Mouse (Mus musculus): ENCODE measurements around the gene 9230112D13Rik. TPM values are rescaled to one million over a fixed set of nuclear protein-coding genes. Genes with fewer than 3 reads are reported as not detected.
A peak's percentile ranks its signal among the peaks of the same experiment; 100 is the strongest.

9230112D13Rik gene
- polyA plus RNA-seq, 1 experiment from 2014 or later: not detected

GRCm38 (mm10) chr14:34548391-34549001, 25.9 kb upstream of the 9230112D13Rik start:
- ATAC-seq (replicated peaks; ENCODE audit: extremely low read depth, insufficient read depth, low FRiP score): peak; percentile 12

GRCm38 (mm10) chr14:34544545-34544944, 21.9 kb upstream of the 9230112D13Rik start:
- WGBS: 35% methylated on average over 2 of the region's 2 CpGs
- Histone ChIP-seq H3K4me1 (ENCODE audit: control insufficient read depth, insufficient read depth, low read length) (peaks cover 54% of the 10 kb centered on the region), H3K27me3 (ENCODE audit: control insufficient read depth, insufficient read depth, low read length) (no peaks in the 10 kb centered on the region), H3K4me2 (ENCODE audit: low read depth, low read length) (no peak overlapping the region; the same call in 1 of the 2 replicates), H3K9me3 (replicated peaks; ENCODE audit: control insufficient read depth, low read length) (no peaks in the 10 kb centered on the region), H3K36me3 (ENCODE audit: control insufficient read depth, insufficient read depth) (peaks cover 21% of the 10 kb centered on the region), H3K27ac (ENCODE audit: low read length) (peak overlapping the region; percentile 95), H3K9ac (ENCODE audit: low read length) (no peak overlapping the region; the same call in 1 of the 2 replicates), H3K4me3 (ENCODE audit: low read length) (no peak overlapping the region)
- peak; percentile 74 for ATAC-seq (replicated peaks; ENCODE audit: extremely low read depth, insufficient read depth, low FRiP score)

More at GRCm38 (mm10) chr14:34548391-34549001, 25.9 kb upstream of the 9230112D13Rik start:
- WGBS: 2% methylated on average over 27 of the region's 27 CpGs
- H3K27ac ChIP-seq (ENCODE audit: low read length): peak overlapping the region; percentile 84
- peak overlapping the region; percentile 76 for H3K9ac ChIP-seq (ENCODE audit: low read length)
- H3K4me3 ChIP-seq (ENCODE audit: low read length): peak overlapping the region; percentile 58
- H3K36me3 ChIP-seq (ENCODE audit: control insufficient read depth, insufficient read depth): peaks cover 7% of the 10 kb centered on the region
- peaks cover 65% of the 10 kb centered on the region for H3K4me1 ChIP-seq (ENCODE audit: control insufficient read depth, insufficient read depth, low read length)
- no peaks in the 10 kb centered on the region for H3K27me3 ChIP-seq (ENCODE audit: control insufficient read depth, insufficient read depth, low read length)
- peak overlapping the region; percentile 73 for H3K4me2 ChIP-seq (ENCODE audit: low read depth, low read length)
- H3K9me3 ChIP-seq (replicated peaks; ENCODE audit: control insufficient read depth, low read length): no peaks in the 10 kb centered on the region

- Histone ChIP-seq H3K36me3 (ENCODE audit: control insufficient read depth, insufficient read depth) (peaks cover 26% of the 10 kb centered on the region), H3K4me1 (ENCODE audit: control insufficient read depth, insufficient read depth, low read length) (peaks cover 48% of the 10 kb centered on the region), H3K4me3 (ENCODE audit: low read length) (no peak overlapping the region), H3K9me3 (replicated peaks; ENCODE audit: control insufficient read depth, low read length) (no peaks in the 10 kb centered on the region), H3K27me3 (ENCODE audit: control insufficient read depth, insufficient read depth, low read length) (no peaks in the 10 kb centered on the region), H3K9ac (ENCODE audit: low read length) (peak overlapping the region; percentile 65), H3K27ac (ENCODE audit: low read length) (peak overlapping the region; percentile 95), H3K4me2 (ENCODE audit: low read depth, low read length) (peak overlapping the region; percentile 31)
- 48% methylated on average over 6 of the region's 6 CpGs for WGBS
- ATAC-seq (replicated peaks; ENCODE audit: extremely low read depth, insufficient read depth, low FRiP score): no peak
Observed at GRCm38 (mm10) chr14:34544001-34544400, 21.4 kb upstream of the 9230112D13Rik start.

GRCm38 (mm10) chr14:34543596-34543995, 21.0 kb upstream of the 9230112D13Rik start:
- H3K27ac ChIP-seq (ENCODE audit: low read length): peak overlapping the region; percentile 95
- peaks cover 26% of the 10 kb centered on the region for H3K36me3 ChIP-seq (ENCODE audit: control insufficient read depth, insufficient read depth)
- peak; percentile 28; the same call in 1 of the 2 replicates for ATAC-seq (replicated peaks; ENCODE audit: extremely low read depth, insufficient read depth, low FRiP score)
- H3K9ac ChIP-seq (ENCODE audit: low read length): peak overlapping the region; percentile 65
- H3K4me3 ChIP-seq (ENCODE audit: low read length): no peak overlapping the region
- peaks cover 45% of the 10 kb centered on the region for H3K4me1 ChIP-seq (ENCODE audit: control insufficient read depth, insufficient read depth, low read length)
- H3K4me2 ChIP-seq (ENCODE audit: low read depth, low read length): peak overlapping the region; percentile 31
- WGBS: 51% methylated on average over 6 of the region's 6 CpGs
- H3K27me3 ChIP-seq (ENCODE audit: control insufficient read depth, insufficient read depth, low read length): no peaks in the 10 kb centered on the region
- H3K9me3 ChIP-seq (replicated peaks; ENCODE audit: control insufficient read depth, low read length): no peaks in the 10 kb centered on the region

GRCm38 (mm10) chr14:34541896-34542295, 19.3 kb upstream of the 9230112D13Rik start:
- Histone ChIP-seq H3K4me3 (ENCODE audit: low read length) (no peak overlapping the region), H3K27ac (ENCODE audit: low read length) (peak overlapping the region; percentile 9), H3K4me1 (ENCODE audit: control insufficient read depth, insufficient read depth, low read length) (peaks cover 33% of the 10 kb centered on the region), H3K4me2 (ENCODE audit: low read depth, low read length) (no peak overlapping the region), H3K9ac (ENCODE audit: low read length) (0 out of 2 replicates have a peak overlapping the region, but pooled peaks have one; percentile 35), H3K36me3 (ENCODE audit: control insufficient read depth, insufficient read depth) (peaks cover 33% of the 10 kb centered on the region), H3K9me3 (replicated peaks; ENCODE audit: control insufficient read depth, low read length) (no peaks in the 10 kb centered on the region), H3K27me3 (ENCODE audit: control insufficient read depth, insufficient read depth, low read length) (no peaks in the 10 kb centered on the region)
- no peak for ATAC-seq (replicated peaks; ENCODE audit: extremely low read depth, insufficient read depth, low FRiP score)
- 75% methylated on average over 5 of the region's 5 CpGs for WGBS

- Histone ChIP-seq H3K27me3 (ENCODE audit: control insufficient read depth, insufficient read depth, low read length) (no peaks in the 10 kb centered on the region), H3K27ac (ENCODE audit: low read length) (peak overlapping the region; percentile 45), H3K4me1 (ENCODE audit: control insufficient read depth, insufficient read depth, low read length) (peaks cover 33% of the 10 kb centered on the region), H3K36me3 (ENCODE audit: control insufficient read depth, insufficient read depth) (peaks cover 43% of the 10 kb centered on the region), H3K4me2 (ENCODE audit: low read depth, low read length) (no peak overlapping the region), H3K9ac (ENCODE audit: low read length) (no peak overlapping the region; the same call in 1 of the 2 replicates), H3K9me3 (replicated peaks; ENCODE audit: control insufficient read depth, low read length) (no peaks in the 10 kb centered on the region), H3K4me3 (ENCODE audit: low read length) (no peak overlapping the region)
- ATAC-seq (replicated peaks; ENCODE audit: extremely low read depth, insufficient read depth, low FRiP score): 0 out of 2 replicates have a peak, but pooled peaks have one; percentile 11
- WGBS: 27% methylated on average over 15 of the region's 17 CpGs
Observed at GRCm38 (mm10) chr14:34540685-34541162, 18.1 kb upstream of the 9230112D13Rik start.

- H3K4me2 ChIP-seq (ENCODE audit: low read depth, low read length): no peak overlapping the region
- no peaks in the 10 kb centered on the region for H3K9me3 ChIP-seq (replicated peaks; ENCODE audit: control insufficient read depth, low read length)
- ATAC-seq (replicated peaks; ENCODE audit: extremely low read depth, insufficient read depth, low FRiP score): no peak
- H3K4me1 ChIP-seq (ENCODE audit: control insufficient read depth, insufficient read depth, low read length): 0 out of 2 replicates have a peak, but pooled peaks cover 4% of the 10 kb centered on the region
- H3K4me3 ChIP-seq (ENCODE audit: low read length): no peak overlapping the region
- H3K27me3 ChIP-seq (ENCODE audit: control insufficient read depth, insufficient read depth, low read length): no peaks in the 10 kb centered on the region
- H3K36me3 ChIP-seq (ENCODE audit: control insufficient read depth, insufficient read depth): peaks cover 53% of the 10 kb centered on the region
- WGBS: 35% methylated on average over 4 of the region's 4 CpGs
- H3K9ac ChIP-seq (ENCODE audit: low read length): no peak overlapping the region
- 0 out of 2 replicates have a peak overlapping the region, but pooled peaks have one; percentile 7 for H3K27ac ChIP-seq (ENCODE audit: low read length)
Observed at GRCm38 (mm10) chr14:34535883-34536282, 13.3 kb upstream of the 9230112D13Rik start.

GRCm38 (mm10) chr14:34533537-34533936, 10.9 kb upstream of the 9230112D13Rik start:
- peaks cover 11% of the 10 kb centered on the region for H3K4me1 ChIP-seq (ENCODE audit: control insufficient read depth, insufficient read depth, low read length)
- H3K9me3 ChIP-seq (replicated peaks; ENCODE audit: control insufficient read depth, low read length): 0 out of 2 replicates have a peak, but pooled peaks cover 2% of the 10 kb centered on the region
- 0 out of 2 replicates have a peak overlapping the region, but pooled peaks have one; percentile 5 for H3K27ac ChIP-seq (ENCODE audit: low read length)
- H3K27me3 ChIP-seq (ENCODE audit: control insufficient read depth, insufficient read depth, low read length): peaks cover 3% of the 10 kb centered on the region; the same call in 1 of the 2 replicates
- 69% methylated on average over 5 of the region's 5 CpGs for WGBS
- H3K36me3 ChIP-seq (ENCODE audit: control insufficient read depth, insufficient read depth): peaks cover 45% of the 10 kb centered on the region
- no peak overlapping the region for H3K9ac ChIP-seq (ENCODE audit: low read length)
- ATAC-seq (replicated peaks; ENCODE audit: extremely low read depth, insufficient read depth, low FRiP score): no peak
- H3K4me3 ChIP-seq (ENCODE audit: low read length): no peak overlapping the region
- H3K4me2 ChIP-seq (ENCODE audit: low read depth, low read length): no peak overlapping the region

- peaks cover 41% of the 10 kb centered on the region for H3K36me3 ChIP-seq (ENCODE audit: control insufficient read depth, insufficient read depth)
- no peak for ATAC-seq (replicated peaks; ENCODE audit: extremely low read depth, insufficient read depth, low FRiP score)
Observed at GRCm38 (mm10) chr14:34532536-34532935, 9.9 kb upstream of the 9230112D13Rik start.

More at GRCm38 (mm10) chr14:34532536-34532935, 9.9 kb upstream of the 9230112D13Rik start:
- peaks cover 5% of the 10 kb centered on the region; the same call in 1 of the 2 replicates for H3K27me3 ChIP-seq (ENCODE audit: control insufficient read depth, insufficient read depth, low read length)
- H3K4me2 ChIP-seq (ENCODE audit: low read depth, low read length): no peak overlapping the region
- peak overlapping the region; percentile 7; the same call in 1 of the 2 replicates for H3K27ac ChIP-seq (ENCODE audit: low read length)
- WGBS: 48% methylated on average over 6 of the region's 6 CpGs
- peaks cover 17% of the 10 kb centered on the region for H3K4me1 ChIP-seq (ENCODE audit: control insufficient read depth, insufficient read depth, low read length)
- H3K4me3 ChIP-seq (ENCODE audit: low read length): no peak overlapping the region
- H3K9me3 ChIP-seq (replicated peaks; ENCODE audit: control insufficient read depth, low read length): 0 out of 2 replicates have a peak, but pooled peaks cover 2% of the 10 kb centered on the region
- no peak overlapping the region for H3K9ac ChIP-seq (ENCODE audit: low read length)
